Mouse (Mus musculus) stomach, postnatal 0 days (tissue): ENCODE results near the gene Arhgap15. TPM values are rescaled to one million over a fixed set of nuclear protein-coding genes. Genes with fewer than 3 reads are reported as not detected.

Experiments used
- ATAC-seq: fragments of 200-750 bp; cut with Nextera tagmentation; 2 replicates; pipeline ENCODE4 v1.8.0; 2017; ENCODE audit not compliant: low FRiP score, low TSS enrichment
- DNase-seq: peaks from one replicate; pipeline ENCODE4 v3.0.0-alpha.2; 2016; ENCODE audit warnings: low spot score
- H3K27ac ChIP-seq: fragments of 300-500 bp; sonication (generic); replicated peaks from 2 replicates; pipeline ENCODE4 v1.5.1; 2014; ENCODE audit warnings: mild to moderate bottlenecking, control low read depth
- H3K27me3 ChIP-seq: fragments of 300-500 bp; sonication (generic); 2 replicates; pipeline ENCODE4 v1.6.1; 2014; ENCODE audit warnings: low read length; ENCODE audit not compliant: control insufficient read depth, insufficient read depth
- H3K36me3 ChIP-seq: fragments of 300-500 bp; sonication (generic); 2 replicates; pipeline ENCODE4 v1.6.1; 2014; ENCODE audit warnings: low read length, mixed read lengths; ENCODE audit not compliant: control insufficient read depth, insufficient read depth
- H3K4me1 ChIP-seq: fragments of 300-500 bp; sonication (generic); replicated peaks from 2 replicates; pipeline ENCODE4 v1.6.1; 2014; ENCODE audit warnings: antibody characterized with exemption; ENCODE audit not compliant: control insufficient read depth, insufficient read depth
- H3K4me2 ChIP-seq: fragments of 300-500 bp; sonication (generic); replicated peaks from 2 replicates; pipeline ENCODE4 v1.6.1; 2014; ENCODE audit warnings: low read depth, mild to moderate bottlenecking, control low read depth, moderate library complexity
- H3K4me3 ChIP-seq: fragments of 300-500 bp; sonication (generic); 2 replicates; pipeline ENCODE4 v1.5.1; 2014; ENCODE audit warnings: low read depth, low read length, control low read depth
- H3K9ac ChIP-seq: fragments of 300-500 bp; sonication (generic); 2 replicates; pipeline ENCODE4 v1.6.1; 2014; ENCODE audit warnings: mild to moderate bottlenecking, low read length, control low read depth, mixed read lengths
- H3K9me3 ChIP-seq: fragments of 300-500 bp; sonication (generic); 2 replicates; pipeline ENCODE4 v1.6.1; 2016; ENCODE audit warnings: low read length; ENCODE audit not compliant: control insufficient read depth
- CTCF ChIP-seq: IDR thresholded peaks from 2 replicates; pipeline ENCODE4 v1.5.1; 2016; ENCODE audit warnings: antibody characterized with exemption, low read depth, mild to moderate bottlenecking, moderate library complexity
- EP300 ChIP-seq: optimal IDR thresholded peaks from 2 replicates; pipeline ENCODE3; 2016; ENCODE audit warnings: antibody characterized with exemption
- WGBS: fragments of 180-500 bp; shearing (Covaris S2); extraction: QIAGEN DNeasy Blood & Tissue Kit; methylation state at CpG from one replicate; pipeline ENCODE4 v1.1.7; 2014; 5-methylcytosine and 5-hydroxymethylcytosine counted together
- polyA plus RNA-seq: library from polyadenylated mRNA; unstranded; fragments of >200 nt; fragmentation: Nextera tagmentation; extraction: Ambion mirVana; gene quantifications from 2 replicates; pipeline ENCODE4 v1.2.1, GENCODE M21; 2015

Gene Arhgap15
- polyA plus RNA-seq, 1 experiment from 2014 or later = 0.93 TPM

- TF ChIP-seq EP300 (no peak), CTCF (no peak)
- H3K4me2 ChIP-seq = no peak overlapping the region
- ATAC-seq = no peak
- no peaks in the 10 kb centered on the region for H3K9me3 ChIP-seq
- no peak overlapping the region for H3K27ac ChIP-seq
- H3K9ac ChIP-seq = no peak overlapping the region
- H3K27me3 ChIP-seq = no peaks in the 10 kb centered on the region
- H3K4me1 ChIP-seq = no peaks in the 10 kb centered on the region
- no peaks in the 10 kb centered on the region for H3K36me3 ChIP-seq
- 26% methylated on average over 3 of the region's 3 CpGs for WGBS
- no peak for DNase-seq
- H3K4me3 ChIP-seq = no peak overlapping the region
These were observed 417.2 kb downstream of the Arhgap15 start for GRCm38 (mm10) chr2:44165789-44166188.

DNA sequence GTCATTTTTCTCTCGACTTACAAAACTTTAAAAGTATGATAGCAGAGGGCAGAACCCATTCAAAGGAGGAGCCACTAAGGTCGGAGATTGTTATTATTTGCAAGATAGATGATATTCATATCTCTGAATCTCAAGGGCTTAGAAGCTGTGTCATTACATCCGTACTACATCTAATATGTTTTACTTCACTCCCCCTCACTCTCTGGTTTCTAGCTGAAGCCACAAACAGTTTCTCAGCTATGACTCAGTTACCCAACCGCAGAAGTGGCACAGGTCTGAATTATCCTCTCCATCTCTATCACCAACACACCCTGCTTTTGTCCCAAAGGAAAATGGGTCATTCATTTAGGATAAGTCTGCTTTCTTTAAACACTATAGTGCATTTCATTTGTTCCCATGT is 418.1 kb downstream of the Arhgap15 start:
- TF ChIP-seq CTCF = no peak
- TF ChIP-seq EP300 = no peak
- no peak overlapping the region for H3K9ac ChIP-seq
- H3K4me1 ChIP-seq = no peaks in the 10 kb centered on the region
- ATAC-seq (no peak), DNase-seq (no peak)
- H3K9me3 ChIP-seq = no peaks in the 10 kb centered on the region
- 82% methylated on average over 4 of the region's 4 CpGs for WGBS
- no peaks in the 10 kb centered on the region for H3K36me3 ChIP-seq
- H3K4me3 ChIP-seq = no peak overlapping the region
- H3K27me3 ChIP-seq = no peaks in the 10 kb centered on the region
- no peak overlapping the region for H3K4me2 ChIP-seq
- no peak overlapping the region for H3K27ac ChIP-seq

DNA sequence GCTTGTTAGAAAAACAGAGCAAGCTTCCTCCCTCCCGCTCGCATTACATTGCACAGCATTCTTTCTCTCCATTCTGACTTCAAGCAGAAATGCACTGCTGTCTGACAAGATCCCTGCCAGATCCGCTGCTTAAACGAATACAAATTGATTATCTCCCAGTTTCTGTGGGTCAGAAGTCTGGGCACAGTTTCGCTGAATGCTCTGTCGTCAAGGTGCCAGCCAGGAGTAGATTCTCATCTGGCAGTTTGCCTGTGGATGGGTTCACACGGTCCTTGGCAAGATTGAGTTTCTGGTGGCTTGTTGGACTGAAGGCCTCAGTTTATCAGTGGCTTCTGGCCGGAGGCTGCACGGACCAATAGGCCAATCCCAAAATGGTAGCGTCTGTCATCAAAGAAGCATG is 435.9 kb downstream of the Arhgap15 start:
- TF ChIP-seq EP300 (no peak), CTCF (no peak)
- Histone ChIP-seq H3K4me3 (no peak overlapping the region), H3K36me3 (no peaks in the 10 kb centered on the region), H3K27ac (no peak overlapping the region), H3K9me3 (no peaks in the 10 kb centered on the region), H3K4me2 (no peak overlapping the region), H3K4me1 (no peaks in the 10 kb centered on the region), H3K27me3 (no peaks in the 10 kb centered on the region), H3K9ac (no peak overlapping the region)
- ATAC-seq (no peak), DNase-seq (no peak)
- 76% methylated on average over 10 of the region's 10 CpGs for WGBS

DNA sequence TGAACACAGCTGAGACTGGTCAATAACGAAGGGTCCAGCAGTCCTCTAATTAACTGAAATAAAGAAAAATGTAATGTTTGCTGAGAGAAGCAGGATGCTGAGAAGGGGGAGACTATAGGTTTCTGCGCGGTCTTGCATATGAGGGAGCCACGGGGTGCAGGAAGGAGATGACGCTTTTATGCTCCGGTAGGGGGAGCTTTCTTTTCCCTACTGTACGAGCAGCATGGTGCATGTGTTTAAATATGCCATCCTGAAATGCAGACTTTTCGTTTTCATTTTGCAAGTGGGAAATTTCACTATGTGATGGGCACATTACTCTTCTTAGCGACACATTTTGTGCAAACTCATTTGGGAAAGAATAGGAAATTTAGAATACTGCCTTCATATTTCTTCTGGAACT is 442.1 kb downstream of the Arhgap15 start:
- DNase-seq (no peak), ATAC-seq (no peak)
- no peaks in the 10 kb centered on the region for H3K9me3 ChIP-seq
- WGBS = 89% methylated on average over 9 of the region's 9 CpGs
- H3K9ac ChIP-seq = no peak overlapping the region
- H3K4me1 ChIP-seq = no peaks in the 10 kb centered on the region
- no peaks in the 10 kb centered on the region for H3K27me3 ChIP-seq
- H3K4me3 ChIP-seq = no peak overlapping the region
- H3K36me3 ChIP-seq = no peaks in the 10 kb centered on the region
- no peak overlapping the region for H3K27ac ChIP-seq
- no peak for TF ChIP-seq EP300
- no peak for TF ChIP-seq CTCF
- no peak overlapping the region for H3K4me2 ChIP-seq

DNA sequence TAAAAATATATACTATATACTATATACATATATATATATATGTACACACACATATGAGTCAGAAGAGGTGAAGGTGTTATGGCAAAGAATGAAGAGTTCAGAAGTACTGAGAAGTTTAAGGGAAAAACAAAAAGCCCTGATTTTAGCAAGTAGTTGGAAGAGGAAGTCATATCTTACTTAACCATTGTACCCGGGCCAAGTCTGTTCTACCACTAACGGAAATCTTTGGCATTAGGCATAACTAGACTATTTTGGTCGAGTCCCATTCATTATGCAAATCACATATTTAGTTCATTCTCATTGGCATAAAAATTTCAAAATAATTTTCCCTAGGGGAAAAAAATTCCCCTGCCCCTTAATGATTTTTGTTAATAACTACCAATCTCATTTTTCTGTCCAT is 443.4 kb downstream of the Arhgap15 start:
- Histone ChIP-seq H3K27me3 (no peaks in the 10 kb centered on the region), H3K36me3 (no peaks in the 10 kb centered on the region), H3K9me3 (no peaks in the 10 kb centered on the region), H3K27ac (no peak overlapping the region), H3K9ac (no peak overlapping the region), H3K4me1 (no peaks in the 10 kb centered on the region), H3K4me3 (no peak overlapping the region), H3K4me2 (no peak overlapping the region)
- no peak for ATAC-seq
- DNase-seq = no peak
- TF ChIP-seq EP300 = no peak
- TF ChIP-seq CTCF = no peak
- WGBS = 68% methylated on average over 3 of the region's 3 CpGs

GRCm38 (mm10) chr2:44215506-44215905 is 466.9 kb downstream of the Arhgap15 start:
- no peak for ATAC-seq
- Histone ChIP-seq H3K36me3 (no peaks in the 10 kb centered on the region), H3K9ac (no peak overlapping the region), H3K4me1 (no peaks in the 10 kb centered on the region), H3K9me3 (no peaks in the 10 kb centered on the region), H3K27me3 (no peaks in the 10 kb centered on the region), H3K4me2 (no peak overlapping the region), H3K4me3 (no peak overlapping the region), H3K27ac (no peak overlapping the region)
- WGBS = 89% methylated on average over 7 of the region's 7 CpGs
- DNase-seq = no peak
- TF ChIP-seq CTCF (no peak), EP300 (no peak)

DNA sequence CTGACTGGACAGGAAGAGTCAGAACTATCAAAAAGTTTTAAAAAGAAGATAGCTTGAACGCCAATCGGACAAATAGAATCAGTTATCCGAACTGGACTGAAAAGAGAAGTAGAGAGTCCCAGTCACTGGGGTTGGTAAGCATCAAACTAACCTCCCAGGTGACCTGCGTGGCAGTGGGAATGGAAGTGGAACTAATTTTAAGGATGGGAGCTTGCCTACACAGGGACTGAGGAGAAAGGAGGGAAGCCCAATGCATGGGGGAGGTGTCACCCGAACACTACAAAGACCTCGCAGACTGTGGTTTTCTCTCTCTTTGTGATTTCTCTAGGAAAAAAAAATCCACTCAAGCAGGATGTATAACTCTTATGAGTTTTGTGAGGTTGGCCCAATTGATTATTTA is 469.2 kb downstream of the Arhgap15 start:
- WGBS = 84% methylated on average over 6 of the region's 6 CpGs
- no peak for TF ChIP-seq EP300
- TF ChIP-seq CTCF = no peak

More for the DNA sequence above, 469.2 kb downstream of the Arhgap15 start:
- Histone ChIP-seq H3K9me3 (no peaks in the 10 kb centered on the region), H3K9ac (no peak overlapping the region), H3K4me2 (no peak overlapping the region), H3K4me3 (no peak overlapping the region), H3K36me3 (no peaks in the 10 kb centered on the region), H3K27ac (no peak overlapping the region), H3K4me1 (no peaks in the 10 kb centered on the region), H3K27me3 (no peaks in the 10 kb centered on the region)
- DNase-seq = no peak
- ATAC-seq = no peak
